Mouse (Mus musculus): Measurements from ENCODE around the gene Pkig. TPM values are rescaled to one million over a fixed set of nuclear protein-coding genes. Genes with fewer than 3 reads are reported as not detected.
"Not testable (repeated sequence)": the region's sequence is repeated elsewhere in the genome, so short reads cannot be mapped to it uniquely, and the experiment has no call there.

Pkig gene
- polyA plus RNA-seq, 1 experiment: 152 TPM

DNA sequence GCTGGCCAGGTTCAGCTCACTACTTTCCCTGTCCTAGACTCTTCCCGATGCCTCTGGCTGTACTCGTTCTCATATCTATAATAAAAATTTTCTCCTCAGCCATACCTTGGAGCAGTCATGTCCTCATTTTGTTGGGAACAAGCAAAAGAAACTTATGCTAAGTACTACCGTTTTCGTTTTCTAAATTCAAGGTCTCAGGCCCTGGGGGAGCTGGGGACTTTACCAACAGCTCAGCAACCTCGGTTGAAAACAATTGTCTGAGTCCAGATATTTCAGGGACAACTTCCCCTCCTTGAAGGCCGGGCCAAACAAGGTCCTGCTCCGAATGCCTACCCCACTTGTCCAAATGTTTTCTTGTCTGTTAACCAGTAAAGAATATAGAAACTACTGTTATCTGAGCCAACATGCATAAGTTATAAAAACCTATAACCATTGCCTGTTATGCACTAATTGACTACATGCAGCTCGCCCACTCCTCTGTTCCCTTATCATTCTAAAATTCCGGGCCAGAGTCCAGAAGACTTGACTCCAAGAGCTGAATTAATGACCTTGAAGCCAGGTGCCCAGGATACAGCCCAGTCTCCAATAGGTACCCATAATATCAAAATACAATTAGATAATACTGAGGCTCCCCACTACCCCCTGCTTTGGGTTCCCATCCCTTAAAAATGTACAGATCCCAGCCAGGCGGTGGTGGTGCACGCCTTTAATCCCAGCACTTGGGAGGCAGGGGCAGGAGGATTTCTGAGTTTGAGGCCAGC is 12.3 kb upstream of the Pkig start:
- Histone ChIP-seq H3K4me3 (replicated peaks; ENCODE audit: control insufficient read depth, low read depth, low read length) (no peak overlapping the region), H3K4me1 (ENCODE audit: control insufficient read depth, insufficient read depth, low read length) (peaks cover 2% of the 10 kb centered on the region; the same call in 1 of the 2 replicates), H3K27ac (ENCODE audit: control insufficient read depth, insufficient read depth, low read depth, low read length, poor library complexity) (peak overlapping the region; percentile 74; the same call in 1 of the 2 replicates)
- 31% methylated on average over 11 of the region's 11 CpGs for WGBS
- TF ChIP-seq POLR2A (IDR thresholded peaks at IDR 0.05; ENCODE audit: borderline replicate concordance, control insufficient read depth, low read depth, low read length) (no peak), CTCF (IDR thresholded peaks at IDR 0.05; ENCODE audit: control insufficient read depth, insufficient read depth, low read length) (no peak)

GRCm38 (mm10) chr2:163646461-163647080 is 11.6 kb upstream of the Pkig start:
- TF ChIP-seq CTCF (IDR thresholded peaks at IDR 0.05; ENCODE audit: control insufficient read depth, insufficient read depth, low read length): no peak
- no peak for TF ChIP-seq POLR2A (IDR thresholded peaks at IDR 0.05; ENCODE audit: borderline replicate concordance, control insufficient read depth, low read depth, low read length)
- no peak overlapping the region for H3K4me3 ChIP-seq (replicated peaks; ENCODE audit: control insufficient read depth, low read depth, low read length)
- no peak overlapping the region for H3K27ac ChIP-seq (ENCODE audit: control insufficient read depth, insufficient read depth, low read depth, low read length, poor library complexity)
- no peaks in the 10 kb centered on the region; the same call in 1 of the 2 replicates for H3K4me1 ChIP-seq (ENCODE audit: control insufficient read depth, insufficient read depth, low read length)
- 67% methylated on average over 5 of the region's 5 CpGs for WGBS

DNA sequence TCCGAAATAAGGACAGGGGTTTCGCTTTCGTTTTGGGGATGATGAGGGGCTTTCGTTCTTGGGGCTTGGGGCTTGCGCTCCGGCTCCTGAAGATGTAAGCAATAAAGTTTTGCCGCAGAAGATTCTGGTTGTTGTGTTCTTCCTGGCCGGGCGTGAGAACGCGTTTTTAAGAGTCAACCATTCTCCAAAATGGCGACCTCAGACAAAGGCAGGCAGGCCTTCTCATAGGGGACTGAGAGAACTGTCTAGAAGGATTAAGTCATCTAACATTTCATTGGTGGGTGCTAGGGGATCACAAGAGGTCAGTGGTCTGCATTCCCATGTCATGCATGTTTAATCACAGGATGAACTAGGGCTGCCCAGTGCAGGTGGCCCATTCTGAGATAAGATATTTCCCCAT is 2.5 kb upstream of the Pkig start:
- not testable (repeated sequence) for H3K4me3 ChIP-seq (replicated peaks; ENCODE audit: control insufficient read depth, low read depth, low read length); H3K4me1 ChIP-seq (ENCODE audit: control insufficient read depth, insufficient read depth, low read length); H3K27ac ChIP-seq (ENCODE audit: control insufficient read depth, insufficient read depth, low read depth, low read length, poor library complexity)
- WGBS: 89% methylated on average over 8 of the region's 12 CpGs

GRCm38 (mm10) chr2:163657486-163657885 is 700 bp upstream of the Pkig start:
- Histone ChIP-seq H3K4me3 (replicated peaks; ENCODE audit: control insufficient read depth, low read depth, low read length) (no peak overlapping the region), H3K27ac (ENCODE audit: control insufficient read depth, insufficient read depth, low read depth, low read length, poor library complexity) (no peak overlapping the region), H3K4me1 (ENCODE audit: control insufficient read depth, insufficient read depth, low read length) (peaks cover 11% of the 10 kb centered on the region)
- WGBS: 86% methylated on average over 2 of the region's 2 CpGs
- TF ChIP-seq CTCF (IDR thresholded peaks at IDR 0.05; ENCODE audit: control insufficient read depth, insufficient read depth, low read length) (no peak), POLR2A (IDR thresholded peaks at IDR 0.05; ENCODE audit: borderline replicate concordance, control insufficient read depth, low read depth, low read length) (no peak)

GRCm38 (mm10) chr2:163658941-163659340 is 755 bp downstream of the Pkig start:
- H3K27ac ChIP-seq (ENCODE audit: control insufficient read depth, insufficient read depth, low read depth, low read length, poor library complexity): peak overlapping the region; percentile 35; the same call in 1 of the 2 replicates
- WGBS: 2% methylated on average over 8 of the region's 8 CpGs
- peaks cover 11% of the 10 kb centered on the region for H3K4me1 ChIP-seq (ENCODE audit: control insufficient read depth, insufficient read depth, low read length)

GRCm38 (mm10) chr2:163659431-163659830 is 1.2 kb downstream of the Pkig start:
- TF ChIP-seq CTCF (IDR thresholded peaks at IDR 0.05; ENCODE audit: control insufficient read depth, insufficient read depth, low read length): no peak
- H3K27ac ChIP-seq (ENCODE audit: control insufficient read depth, insufficient read depth, low read depth, low read length, poor library complexity): no peak overlapping the region; the same call in 1 of the 2 replicates
- WGBS: 85% methylated on average over 12 of the region's 12 CpGs
- H3K4me1 ChIP-seq (ENCODE audit: control insufficient read depth, insufficient read depth, low read length): peaks cover 11% of the 10 kb centered on the region
- peak overlapping the region; percentile 38 for H3K4me3 ChIP-seq (replicated peaks; ENCODE audit: control insufficient read depth, low read depth, low read length)

More at GRCm38 (mm10) chr2:163658941-163659340, 755 bp downstream of the Pkig start:
- TF ChIP-seq POLR2A (IDR thresholded peaks at IDR 0.05; ENCODE audit: borderline replicate concordance, control insufficient read depth, low read depth, low read length) (no peak), CTCF (IDR thresholded peaks at IDR 0.05; ENCODE audit: control insufficient read depth, insufficient read depth, low read length) (no peak)
- peak overlapping the region; percentile 78 for H3K4me3 ChIP-seq (replicated peaks; ENCODE audit: control insufficient read depth, low read depth, low read length)

DNA sequence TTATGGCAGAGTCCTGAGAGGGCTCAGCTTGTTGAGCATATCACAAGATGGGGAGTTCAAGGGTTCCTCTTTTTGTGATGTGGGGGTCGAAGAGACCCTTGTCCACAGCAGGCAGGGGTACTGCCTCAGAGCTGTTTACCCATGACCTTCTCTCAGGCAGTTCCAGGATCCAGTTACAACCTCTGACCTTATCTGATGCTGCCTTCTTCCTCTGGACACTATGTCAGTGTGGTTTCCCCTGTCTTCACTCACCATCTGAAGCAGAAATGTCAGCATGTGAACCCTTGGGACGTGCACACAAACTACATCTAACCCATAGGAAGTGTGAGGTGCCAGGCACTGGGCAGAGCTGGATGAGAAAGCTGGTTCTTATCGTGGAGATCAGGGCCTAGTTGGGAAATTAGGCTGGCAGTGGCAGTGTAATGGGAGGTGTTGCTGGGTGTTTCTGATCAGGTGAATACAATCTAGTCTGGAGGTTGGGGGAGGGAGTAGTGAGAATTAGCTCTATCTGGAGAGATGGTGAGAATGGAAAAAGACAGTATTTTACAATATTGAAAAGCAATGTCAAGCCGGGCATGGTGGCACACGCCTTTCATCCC is 2.0 kb downstream of the Pkig start:
- whole genome bisulfite sequencing: 37% methylated on average over 5 of the region's 5 CpGs
- Histone ChIP-seq H3K4me1 (ENCODE audit: control insufficient read depth, insufficient read depth, low read length) (peaks cover 11% of the 10 kb centered on the region), H3K27ac (ENCODE audit: control insufficient read depth, insufficient read depth, low read depth, low read length, poor library complexity) (peak overlapping the region; percentile 2; the same call in 1 of the 2 replicates), H3K4me3 (replicated peaks; ENCODE audit: control insufficient read depth, low read depth, low read length) (peak overlapping the region; percentile 10)
- TF ChIP-seq POLR2A (IDR thresholded peaks at IDR 0.05; ENCODE audit: borderline replicate concordance, control insufficient read depth, low read depth, low read length) (no peak), CTCF (IDR thresholded peaks at IDR 0.05; ENCODE audit: control insufficient read depth, insufficient read depth, low read length) (no peak)

GRCm38 (mm10) chr2:163661371-163661850 is 3.2 kb downstream of the Pkig start:
- H3K4me3 ChIP-seq (replicated peaks; ENCODE audit: control insufficient read depth, low read depth, low read length): peak overlapping the region; percentile 23
- H3K27ac ChIP-seq (ENCODE audit: control insufficient read depth, insufficient read depth, low read depth, low read length, poor library complexity): peak overlapping the region; percentile 77
- H3K4me1 ChIP-seq (ENCODE audit: control insufficient read depth, insufficient read depth, low read length): peaks cover 13% of the 10 kb centered on the region
- TF ChIP-seq CTCF (IDR thresholded peaks at IDR 0.05; ENCODE audit: control insufficient read depth, insufficient read depth, low read length) (no peak), POLR2A (IDR thresholded peaks at IDR 0.05; ENCODE audit: borderline replicate concordance, control insufficient read depth, low read depth, low read length) (no peak)
- 71% methylated on average over 6 of the region's 6 CpGs for WGBS
